Mouse (Mus musculus): ENCODE data around the gene Thap7.
A peak's percentile ranks its signal among the peaks of the same experiment; 100 is the strongest.

GRCm38 (mm10) chr16:17557947-17558480, 27.1 kb upstream of the Thap7 start:
- no peak for TF ChIP-seq EP300 (IDR thresholded peaks at IDR 0.05; ENCODE audit: low read depth)
- TF ChIP-seq CTCF (IDR thresholded peaks at IDR 0.05; ENCODE audit: low read depth) = peak; percentile 99
